Mouse (Mus musculus) liver, adult (tissue): ENCODE data around the gene Ikzf3.

Experiments used
- GATA4 ChIP-seq: IDR thresholded peaks from 2 replicates; pipeline ENCODE4 v1.6.1; 2014; ENCODE audit warnings: mild to moderate bottlenecking, low read length; ENCODE audit not compliant: insufficient replicate concordance

Ikzf3 gene

GRCm38 (mm10) chr11:98545711-98546231 is at the start of gene Ikzf3:
Gene Ikzf3, minus strand, starts transcription at chr11:98546031.
- TF ChIP-seq GATA4, result no peak

- no peak for TF ChIP-seq GATA4
These were observed 49.6 kb upstream of the Ikzf3 start for GRCm38 (mm10) chr11:98595473-98595872.

- no peak for TF ChIP-seq GATA4
These were observed 49.2 kb upstream of the Ikzf3 start for GRCm38 (mm10) chr11:98595021-98595420.

- TF ChIP-seq GATA4, result no peak
These were observed 45.0 kb upstream of the Ikzf3 start for GRCm38 (mm10) chr11:98590548-98591445.

DNA sequence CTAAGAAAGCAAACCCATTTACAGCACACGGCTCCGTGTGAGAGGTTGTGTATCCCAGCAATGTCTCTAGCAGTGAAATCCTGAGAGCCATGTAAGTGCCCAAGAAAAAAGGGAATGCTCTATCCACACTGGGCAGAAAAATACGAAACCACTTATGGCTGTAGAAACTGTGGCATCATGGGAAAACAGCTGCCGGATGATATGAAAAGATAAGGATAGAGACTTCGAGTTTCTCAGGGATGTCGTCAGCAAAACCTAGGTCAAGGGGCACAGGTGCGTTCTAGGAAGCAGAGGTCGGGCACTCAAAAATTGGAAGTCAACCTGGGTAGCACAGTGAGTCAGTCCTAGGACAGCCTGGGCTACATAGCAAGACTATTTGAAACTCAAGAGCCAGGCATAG is 43.5 kb upstream of the Ikzf3 start:
- no peak for TF ChIP-seq GATA4

DNA sequence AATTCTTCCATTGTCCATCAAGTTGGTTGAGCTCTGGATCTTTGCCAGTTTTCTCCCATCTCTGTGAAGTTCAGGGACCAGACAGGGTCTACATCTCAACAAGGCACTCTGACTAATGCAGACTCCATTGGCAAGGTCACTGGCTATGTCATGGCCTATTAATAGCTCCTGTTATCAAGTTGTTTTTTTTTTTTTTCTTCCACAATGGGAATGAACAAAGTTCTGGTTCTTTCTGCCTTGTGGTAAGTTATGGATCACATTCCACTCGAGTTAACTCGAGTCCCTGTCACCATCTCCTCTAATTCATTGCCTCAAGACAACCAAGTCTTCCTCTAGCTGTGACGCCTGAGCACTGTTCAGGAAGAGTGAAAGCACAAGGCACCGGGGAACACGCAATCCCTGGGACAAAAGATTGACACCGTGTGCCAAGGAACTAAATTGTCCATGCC is 43.0 kb upstream of the Ikzf3 start:
- no peak for TF ChIP-seq GATA4

DNA sequence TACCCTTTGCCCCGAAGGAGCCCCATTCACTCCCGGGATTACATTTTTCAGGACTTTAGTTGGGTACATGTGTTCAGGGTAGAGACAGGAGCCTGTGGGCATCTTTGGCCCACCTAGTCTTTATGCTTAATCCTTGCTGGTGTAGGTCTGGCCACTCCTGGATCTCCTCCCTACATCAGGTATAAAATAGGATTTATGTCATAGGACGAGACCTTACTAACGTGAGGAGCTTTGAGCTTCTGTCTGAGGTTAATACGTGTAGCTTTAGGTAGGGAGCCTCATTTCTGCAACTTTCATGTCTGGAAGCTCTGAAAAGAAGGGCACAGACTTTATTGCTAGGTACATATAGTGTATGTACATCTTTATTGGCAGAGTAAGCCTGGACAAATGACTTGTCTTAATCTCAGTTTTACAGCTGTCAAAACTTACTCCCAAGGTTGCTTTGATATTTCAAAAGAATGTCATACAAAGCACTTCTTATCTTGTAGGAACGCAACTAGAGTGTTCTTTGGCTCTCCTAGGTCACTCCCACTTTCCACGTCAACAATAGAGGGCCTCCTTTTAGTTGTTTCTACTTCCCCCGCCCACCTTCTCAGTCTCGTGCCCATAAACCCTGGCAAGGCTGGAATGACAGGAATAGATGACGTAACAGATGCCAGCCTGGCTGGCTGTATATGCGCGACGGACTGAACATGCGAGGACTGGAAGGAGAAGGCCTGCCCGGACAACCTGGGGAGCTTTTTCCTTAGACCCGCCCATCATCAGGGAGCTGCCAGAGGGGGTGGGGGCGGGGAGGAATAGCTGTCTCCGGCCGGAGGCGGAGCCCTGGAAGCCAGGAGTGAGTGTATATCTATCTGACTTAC is 42.1 kb upstream of the Ikzf3 start:
- no peak; the same call in 1 of the 2 replicates for TF ChIP-seq GATA4

DNA sequence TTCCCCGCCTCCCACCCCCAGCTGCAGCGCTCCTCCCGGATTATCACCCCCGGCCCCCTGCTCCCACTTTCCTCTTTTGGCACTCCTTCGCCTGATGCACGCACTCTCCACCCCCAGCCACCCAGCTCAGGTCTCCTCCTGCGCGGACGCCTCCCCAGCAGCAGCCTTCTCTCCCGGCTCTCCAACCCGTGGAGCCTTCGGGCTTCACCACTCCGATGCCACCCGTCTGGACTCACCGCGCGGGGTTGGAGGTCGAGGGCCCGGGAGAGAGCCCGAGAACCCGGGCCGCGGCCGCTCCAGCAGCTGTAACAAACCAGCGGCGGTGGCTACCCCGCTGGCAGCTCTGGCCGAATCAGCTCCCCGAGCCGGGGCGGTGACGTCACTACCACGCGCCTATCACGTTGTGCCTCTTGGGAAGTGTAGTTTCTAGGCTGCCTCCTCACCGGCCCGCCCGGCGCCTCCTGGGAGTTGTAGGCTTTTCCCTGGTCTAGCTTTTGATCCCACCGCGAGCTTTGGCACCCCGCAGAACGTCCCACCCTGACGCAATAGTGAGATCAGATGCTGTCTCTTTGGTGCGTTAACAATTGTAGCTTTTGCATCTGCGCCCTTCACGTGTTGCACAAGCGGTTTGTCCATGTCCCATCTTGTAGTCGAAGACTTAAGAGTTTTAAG is 41.2 kb upstream of the Ikzf3 start, which contains the start of gene Ormdl3:
Gene Ormdl3, minus strand, starts transcription at position 477 of the 672 bp plus-strand sequence.
- peak; percentile 87; the same call in 1 of the 2 replicates for TF ChIP-seq GATA4

- TF ChIP-seq GATA4, result no peak
These were observed 40.5 kb upstream of the Ikzf3 start for GRCm38 (mm10) chr11:98586087-98586891.

DNA sequence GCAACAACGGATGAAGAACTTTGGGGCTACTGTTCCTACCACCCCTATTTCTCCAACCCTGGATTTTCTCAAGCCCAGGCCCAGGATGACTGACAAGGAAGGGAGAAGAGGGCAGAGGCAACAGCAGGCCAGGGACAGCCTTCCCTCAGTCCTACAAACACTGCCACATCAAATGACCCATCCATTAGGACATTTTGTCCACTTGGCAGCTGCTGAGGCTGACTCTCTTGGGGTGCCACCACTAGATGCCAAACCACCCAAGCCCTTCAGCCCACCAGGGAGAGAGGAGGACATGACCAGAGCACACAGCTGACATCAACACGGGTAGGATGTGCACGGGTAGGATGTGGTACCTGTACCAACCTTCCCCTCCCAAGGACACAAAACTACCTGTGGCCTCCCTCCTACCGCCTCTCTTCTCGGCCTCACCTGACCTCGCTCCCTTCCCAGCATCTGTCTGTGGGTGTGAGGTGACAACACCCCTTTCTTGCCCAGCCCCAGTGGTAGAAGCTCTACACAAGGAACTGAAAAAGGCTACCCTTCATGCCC is 38.9 kb upstream of the Ikzf3 start:
- TF ChIP-seq GATA4, result no peak

DNA sequence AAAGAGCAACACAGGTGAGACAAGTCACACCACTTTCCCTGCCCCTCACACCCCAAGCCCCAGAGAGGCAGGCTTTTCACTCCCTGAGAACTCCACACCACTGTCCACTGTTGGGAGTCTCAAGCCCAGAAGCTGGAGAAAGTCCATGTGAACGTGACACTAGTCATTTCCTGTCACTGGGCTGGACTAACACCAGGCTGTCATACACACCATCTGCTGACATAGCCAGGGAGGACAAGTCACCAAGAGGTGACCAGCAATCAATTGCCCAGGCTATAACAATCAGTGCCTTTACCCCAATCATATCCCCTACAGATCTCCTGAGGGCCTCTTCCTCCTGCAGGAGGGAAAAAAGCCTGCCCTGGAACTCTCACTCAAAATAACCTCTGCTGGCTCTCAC is 38.3 kb upstream of the Ikzf3 start:
- TF ChIP-seq GATA4, result no peak

- no peak for TF ChIP-seq GATA4
These were observed 37.7 kb upstream of the Ikzf3 start for GRCm38 (mm10) chr11:98583571-98583970.

- TF ChIP-seq GATA4, result no peak
These were observed 37.4 kb upstream of the Ikzf3 start for GRCm38 (mm10) chr11:98583265-98583552.

GRCm38 (mm10) chr11:98582551-98583264 is 36.9 kb upstream of the Ikzf3 start:
- no peak for TF ChIP-seq GATA4

DNA sequence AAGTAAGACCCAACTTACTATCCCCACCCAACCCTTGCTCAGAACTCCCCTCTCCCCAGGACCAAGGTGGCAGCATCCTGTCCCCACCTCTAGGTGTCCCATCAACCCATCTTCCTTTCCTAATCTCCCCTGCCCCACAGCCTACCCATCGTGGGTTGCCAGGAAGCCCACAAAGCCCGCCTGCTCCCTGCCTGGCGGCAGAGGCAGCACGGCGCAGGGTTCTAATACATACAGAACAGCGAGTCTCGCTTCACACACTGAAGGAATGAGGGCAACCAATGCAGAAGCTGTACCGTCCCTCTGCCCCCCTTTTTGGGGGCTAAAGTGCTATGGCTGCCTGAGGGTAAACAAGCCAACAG is 36.2 kb upstream of the Ikzf3 start:
- no peak for TF ChIP-seq GATA4
